Mouse (Mus musculus) CH12.LX (cell line): ENCODE data around the gene Fam187a. TPM values are rescaled to one million over a fixed set of nuclear protein-coding genes. Genes with fewer than 3 reads are reported as not detected.

ENCODE experiments used
- DNase-seq: peaks from one replicate; pipeline ENCODE4 v3.0.0-alpha.2; 2013; ENCODE audit errors: extremely low read depth
- H3K27ac ChIP-seq: 2 replicates; pipeline ENCODE4 v1.5.1; 2012; ENCODE audit warnings: low read depth, mild to moderate bottlenecking, control low read depth, moderate library complexity; ENCODE audit not compliant: insufficient read depth
- H3K27me3 ChIP-seq: replicated peaks from 2 replicates; pipeline ENCODE3; 2012; ENCODE audit warnings: inconsistent platforms
- H3K36me3 ChIP-seq, 2 experiments: replicated peaks in 1 of 2; 2 replicates each; pipeline versions ENCODE3 to v1.6.1; 2012; ENCODE audit warnings: inconsistent platforms in 1 of 2, low read length in 1 of 2, mild to moderate bottlenecking in 1 of 2, mixed read lengths in 1 of 2, moderate library complexity in 1 of 2; ENCODE audit not compliant: control insufficient read depth in 1 of 2, insufficient read depth in 1 of 2
- H3K4me1 ChIP-seq, 2 experiments: 2 replicates each; pipeline ENCODE4 v1.6.1; 2012; ENCODE audit warnings: inconsistent platforms in 1 of 2, moderate library complexity in 1 of 2; ENCODE audit not compliant: insufficient read depth in 2 of 2, control insufficient read depth in 1 of 2
- H3K4me2 ChIP-seq: 2 replicates; pipeline ENCODE4 v1.6.1; 2012; ENCODE audit warnings: low read depth, mild to moderate bottlenecking, control low read depth; ENCODE audit not compliant: poor library complexity, insufficient read depth, severe bottlenecking
- H3K4me3 ChIP-seq, 3 experiments: fragments of 150-350 bp in 1 of 3; sonication (generic) in 1 of 3; replicated peaks in 1 of 3; 2 replicates each; pipeline versions ENCODE3 to v1.5.1; 2011 to 2012; ENCODE audit warnings: low read depth in 2 of 3, low read length in 2 of 3, mild to moderate bottlenecking in 2 of 3, moderate library complexity in 2 of 3, control low read depth in 1 of 3, improper control_type of control experiment in 1 of 3, inconsistent platforms in 1 of 3, mixed read lengths in 1 of 3; ENCODE audit not compliant: poor library complexity in 1 of 3
- H3K79me2 ChIP-seq: replicated peaks from 2 replicates; pipeline ENCODE4 v1.6.1; 2012; ENCODE audit warnings: mild to moderate bottlenecking, moderate library complexity; ENCODE audit not compliant: control insufficient read depth, poor library complexity, insufficient read depth, severe bottlenecking; ENCODE audit errors: extremely low read depth
- H3K9ac ChIP-seq: 2 replicates; pipeline ENCODE4 v1.6.1; 2012; ENCODE audit warnings: low read depth, mild to moderate bottlenecking, control low read depth, moderate library complexity; ENCODE audit not compliant: insufficient read depth
- H3K9me3 ChIP-seq: replicated peaks from 2 replicates; pipeline ENCODE3; 2012; ENCODE audit warnings: low read length, inconsistent platforms, mixed read lengths
- BHLHE40 ChIP-seq: IDR thresholded peaks from 2 replicates; pipeline ENCODE4 v1.6.1; 2011; ENCODE audit warnings: mild to moderate bottlenecking, low read depth, low read length, improper control_type of control experiment
- CHD1 ChIP-seq: IDR thresholded peaks from 2 replicates; pipeline ENCODE4 v1.6.1; 2012; ENCODE audit warnings: low read depth, low read length, improper control_type of control experiment, inconsistent platforms
- CHD2 ChIP-seq: IDR thresholded peaks from 2 replicates; pipeline ENCODE4 v1.6.1; 2011; ENCODE audit warnings: low read length, improper control_type of control experiment
- CTCF ChIP-seq, 2 experiments: IDR thresholded peaks in 1 of 2; conservative IDR thresholded peaks in 1 of 2; 2 replicates each; pipeline ENCODE4 v1.5.1; 2011 to 2012; ENCODE audit warnings: low read depth in 2 of 2, low read length in 2 of 2, improper control_type of control experiment in 1 of 2, inconsistent platforms in 1 of 2, mild to moderate bottlenecking in 1 of 2, moderate library complexity in 1 of 2
- JUN ChIP-seq: IDR thresholded peaks from 2 replicates; pipeline ENCODE4 v1.6.1; 2011; ENCODE audit warnings: low read depth, mild to moderate bottlenecking, low read length, improper control_type of control experiment, moderate library complexity; ENCODE audit not compliant: insufficient read depth
- KAT2A ChIP-seq: IDR thresholded peaks from 2 replicates; pipeline ENCODE4 v1.6.1; 2012; ENCODE audit warnings: low read length, improper control_type of control experiment, inconsistent platforms; ENCODE audit not compliant: insufficient replicate concordance
- MAFK ChIP-seq: IDR thresholded peaks from 2 replicates; pipeline ENCODE4 v1.6.1; 2011; ENCODE audit warnings: low read length, improper control_type of control experiment; ENCODE audit not compliant: insufficient replicate concordance
- MAX ChIP-seq: IDR thresholded peaks from 2 replicates; pipeline ENCODE4 v1.6.1; 2011; ENCODE audit warnings: low read length, improper control_type of control experiment
- MAZ ChIP-seq: IDR thresholded peaks from 2 replicates; pipeline ENCODE4 v1.6.1; 2012; ENCODE audit warnings: low read depth, mild to moderate bottlenecking, inconsistent platforms, low read length, improper control_type of control experiment, moderate library complexity
- MEF2A ChIP-seq: IDR thresholded peaks from 2 replicates; pipeline ENCODE4 v1.6.1; 2014; ENCODE audit warnings: low read depth, mild to moderate bottlenecking, inconsistent platforms, low read length, improper control_type of control experiment, borderline replicate concordance
- MXI1 ChIP-seq: IDR thresholded peaks from 2 replicates; pipeline ENCODE4 v1.6.1; 2011; ENCODE audit warnings: mild to moderate bottlenecking, low read depth, low read length, improper control_type of control experiment
- MYC ChIP-seq: IDR thresholded peaks from 2 replicates; pipeline ENCODE4 v1.6.1; 2011; ENCODE audit warnings: low read depth, mild to moderate bottlenecking, improper control_type of control experiment, low read length
- NRF1 ChIP-seq: IDR thresholded peaks from 2 replicates; pipeline ENCODE4 v1.6.1; 2014; ENCODE audit warnings: low read depth, mild to moderate bottlenecking, inconsistent platforms, low read length, improper control_type of control experiment, moderate library complexity
- POLR2A ChIP-seq: IDR thresholded peaks from 2 replicates; pipeline ENCODE4 v1.6.1; 2011; ENCODE audit warnings: low read depth, mild to moderate bottlenecking, improper control_type of control experiment, low read length
- POLR2AphosphoS2 ChIP-seq: IDR thresholded peaks from 2 replicates; pipeline ENCODE4 v1.6.1; 2011; ENCODE audit warnings: low read depth, low read length, improper control_type of control experiment
- RAD21 ChIP-seq: IDR thresholded peaks from 2 replicates; pipeline ENCODE4 v1.6.1; 2011; ENCODE audit warnings: low read depth, mild to moderate bottlenecking, low read length, improper control_type of control experiment, moderate library complexity
- RCOR1 ChIP-seq: conservative IDR thresholded peaks from 2 replicates; pipeline ENCODE4 v1.6.1; 2012; ENCODE audit warnings: low read depth, mild to moderate bottlenecking, inconsistent platforms, low read length, improper control_type of control experiment
- SMC3 ChIP-seq: IDR thresholded peaks from 2 replicates; pipeline ENCODE4 v1.6.1; 2011; ENCODE audit warnings: low read depth, low read length, improper control_type of control experiment
- TBP ChIP-seq: conservative IDR thresholded peaks from 2 replicates; pipeline ENCODE4 v1.6.1; 2011; ENCODE audit warnings: low read depth, low read length, improper control_type of control experiment
- UBTF ChIP-seq: IDR thresholded peaks from 2 replicates; pipeline ENCODE4 v1.6.1; 2012; ENCODE audit warnings: low read depth, mild to moderate bottlenecking, inconsistent platforms, low read length, improper control_type of control experiment, moderate library complexity
- USF2 ChIP-seq: conservative IDR thresholded peaks from 2 replicates; pipeline ENCODE4 v1.6.1; 2011; ENCODE audit warnings: low read depth, low read length, improper control_type of control experiment
- ZC3H11A ChIP-seq: IDR thresholded peaks from 2 replicates; pipeline ENCODE4 v1.6.1; 2012; ENCODE audit warnings: low read depth, mild to moderate bottlenecking, inconsistent platforms, low read length, improper control_type of control experiment
- ZKSCAN1 ChIP-seq: IDR thresholded peaks from 2 replicates; pipeline ENCODE4 v1.6.1; 2012; ENCODE audit warnings: low read depth, inconsistent platforms, low read length, improper control_type of control experiment, borderline replicate concordance
- ZMIZ1 ChIP-seq: IDR thresholded peaks from 2 replicates; pipeline ENCODE4 v1.6.1; 2012; ENCODE audit warnings: low read depth, mild to moderate bottlenecking, inconsistent platforms, low read length, improper control_type of control experiment
- dilution Hi-C: fragments of 300-500 bp; cut with MboI; formaldehyde crosslinking; loops from 2 replicates; pipeline ENCODE4 v1.14.3; 2020; ENCODE audit warnings: low sequenced_read_pairs; ENCODE audit not compliant: extremely low pct_unique_long_range_greater_than_20kb, extremely low pct_ligation_motif_present
- in situ Hi-C: fragments of 300-500 bp; cut with MboI; formaldehyde crosslinking; loops from 3 replicates; pipeline ENCODE4 v1.14.3; 2019; ENCODE audit warnings: low sequenced_read_pairs, low pct_ligation_motif_present, low pct_unique_long_range_greater_than_20kb, mixed read lengths
- polyA plus RNA-seq: library from polyadenylated mRNA; unstranded; fragments of >175 nt; gene quantifications from 2 replicates; pipeline ENCODE4 v1.2.1, GENCODE M21; 2012; ENCODE audit warnings: low read depth; ENCODE audit not compliant: insufficient read length
- total RNA-seq, 2 experiments: library from RNA; depleted of rRNA; stranded (reverse); fragments of 300-350 nt in 1 of 2; fragments of >200 nt in 1 of 2; gene quantifications; 2 replicates each; pipeline ENCODE4 v1.2.3; 2012 to 2014

The Fam187a gene
- total and polyA plus RNA-seq, 3 experiments, result not detected

DNA sequence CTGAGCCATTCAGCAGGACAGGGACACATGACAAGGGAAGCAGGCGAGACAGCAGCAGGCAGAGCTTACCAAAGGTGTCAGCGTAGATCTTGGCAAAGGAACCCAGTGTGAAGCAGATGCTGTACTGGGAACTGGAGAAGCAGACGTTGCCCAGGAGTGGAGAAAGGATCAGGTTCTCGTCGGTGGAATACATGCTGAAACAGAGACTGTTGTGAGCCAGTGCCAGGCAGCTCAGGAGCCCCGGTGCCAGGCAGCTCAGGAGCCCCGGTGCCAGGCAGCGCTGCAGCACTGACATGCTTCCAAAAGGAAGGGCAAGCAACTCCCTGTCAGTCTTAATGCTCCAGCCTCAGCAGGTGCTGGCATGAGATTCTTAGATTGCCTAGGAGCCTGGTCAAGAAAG is 25.0 kb upstream of the Fam187a start:
- in situ Hi-C loops, result loop anchor here (10.0 kb wide), 1 partner anchor 85 kb away; no protein-coding TSS in a partner anchor
- Histone ChIP-seq H3K36me3 (peaks cover 88 to 98% of the 10 kb centered on the region in 2 experiments), H3K4me2 (no peak overlapping the region), H3K27me3 (no peaks in the 10 kb centered on the region), H3K9me3 (no peaks in the 10 kb centered on the region), H3K27ac (no peak overlapping the region), H3K79me2 (no peaks in the 10 kb centered on the region), H3K4me1 (no peaks in the 10 kb centered on the region), H3K4me3 (no peak overlapping the region), H3K9ac (no peak overlapping the region)
- dilution Hi-C loops, result no loop called here
- no peak for TF ChIP-seq POLR2A
- DNase-seq, result no peak

- no peak overlapping the region for H3K4me3 ChIP-seq
- H3K9ac ChIP-seq, result no peak overlapping the region
- H3K4me1 ChIP-seq, result no peaks in the 10 kb centered on the region
- dilution Hi-C loops (no loop called here), in situ Hi-C loops (loop anchor here (10.0 kb wide), 1 partner anchor 89 kb away; no protein-coding TSS in a partner anchor)
- H3K79me2 ChIP-seq, result no peaks in the 10 kb centered on the region
- peak; percentile 70 for DNase-seq
- H3K27ac ChIP-seq, result no peak overlapping the region
- H3K27me3 ChIP-seq, result no peaks in the 10 kb centered on the region
- peaks cover 80 to 96% of the 10 kb centered on the region in 2 experiments for H3K36me3 ChIP-seq
- TF ChIP-seq MYC (no peak), CTCF (conservative IDR thresholded peaks at IDR 0.05 in 1 of 2, IDR thresholded peaks at IDR 0.05 in 1 of 2; ENCODE audit: low read depth in 2 of 2, low read length in 2 of 2) (peak; percentile 48 to 83; a peak in 3 of 4 replicates), SMC3 (peak; percentile 70), JUN (no peak), RAD21 (peak; percentile 52), KAT2A (no peak), POLR2AphosphoS2 (no peak), NRF1 (no peak), CHD1 (no peak)
- no peaks in the 10 kb centered on the region for H3K9me3 ChIP-seq
- H3K4me2 ChIP-seq, result no peak overlapping the region
Measured at GRCm38 (mm10) chr11:102864272-102864671, 20.7 kb upstream of the Fam187a start.

DNA sequence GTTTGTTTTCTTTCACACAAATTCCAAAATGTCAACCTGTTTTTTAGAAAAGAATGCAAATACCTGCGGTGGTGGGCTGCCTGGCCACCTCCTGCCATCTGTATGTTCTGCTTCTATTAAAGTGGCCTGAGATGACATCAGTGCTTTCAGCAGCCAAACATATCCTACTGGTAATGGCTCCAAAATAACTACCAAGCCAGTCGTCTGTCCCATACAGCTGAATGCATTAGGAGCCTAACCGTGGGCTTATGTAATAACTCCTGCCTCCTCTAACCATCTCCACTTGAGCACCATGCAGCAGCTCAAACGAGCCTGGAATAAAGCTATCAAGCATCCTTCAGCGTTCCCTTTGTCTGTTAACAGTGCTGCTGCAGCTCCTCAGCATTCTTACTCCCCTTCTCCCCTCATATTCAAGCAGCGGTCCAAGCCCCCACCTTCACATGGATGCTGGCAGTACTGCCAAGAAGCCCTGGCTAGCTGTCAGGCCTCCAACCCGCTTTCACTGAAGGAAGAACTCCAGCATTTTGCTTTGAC is 10.1 kb upstream of the Fam187a start:
- in situ Hi-C loops, result no loop called here
- H3K36me3 ChIP-seq, result peaks cover 46 to 78% of the 10 kb centered on the region in 2 experiments

More for the DNA sequence above, 10.1 kb upstream of the Fam187a start:
- no peak for TF ChIP-seq RAD21
- TF ChIP-seq RCOR1, result no peak
- TF ChIP-seq ZMIZ1, result no peak
- no peak for TF ChIP-seq CTCF (conservative IDR thresholded peaks at IDR 0.05 in 1 of 2, IDR thresholded peaks at IDR 0.05 in 1 of 2; ENCODE audit: low read depth in 2 of 2, low read length in 2 of 2)
- no peak for TF ChIP-seq CHD2
- TF ChIP-seq TBP, result no peak
- TF ChIP-seq MXI1, result no peak
- TF ChIP-seq USF2, result no peak
- no peak for TF ChIP-seq MEF2A
- TF ChIP-seq MAFK, result no peak
- no peak for TF ChIP-seq UBTF
- no peak for TF ChIP-seq BHLHE40
- TF ChIP-seq MAZ, result no peak
- no peak for TF ChIP-seq POLR2A
- no peak for TF ChIP-seq MYC
- TF ChIP-seq ZC3H11A, result no peak
- TF ChIP-seq ZKSCAN1, result no peak
- no peak for TF ChIP-seq SMC3
- no peak for TF ChIP-seq MAX
- TF ChIP-seq, all 38 proteins: peak for 0
- Histone ChIP-seq H3K4me3 (no peak overlapping the region), H3K27ac (no peak overlapping the region), H3K4me2 (no peak overlapping the region), H3K9me3 (no peaks in the 10 kb centered on the region), H3K4me1 (peaks cover 6 to 14% of the 10 kb centered on the region in 2 experiments), H3K79me2 (peaks cover 22% of the 10 kb centered on the region), H3K9ac (no peak overlapping the region), H3K27me3 (no peaks in the 10 kb centered on the region)
- dilution Hi-C loops, result no loop called here
- DNase-seq, result no peak
